Mouse (Mus musculus) midbrain, postnatal 0 days (tissue): ENCODE data around the gene Vps13c. TPM values are rescaled to one million over a fixed set of nuclear protein-coding genes. Genes with fewer than 3 reads are reported as not detected.

Experiments
- ATAC-seq: fragments of 200-750 bp; cut with Nextera tagmentation; 2 replicates; pipeline ENCODE4 v1.8.0; 2017; ENCODE audit warnings: moderate number of reproducible peaks, mild to moderate bottlenecking, moderate TSS enrichment, moderate library complexity; ENCODE audit not compliant: low FRiP score
- DNase-seq: peaks from one replicate; pipeline ENCODE4 v3.0.0-alpha.2; 2015; ENCODE audit warnings: low spot score
- H3K27ac ChIP-seq: fragments of 300-500 bp; sonication (generic); 2 replicates; pipeline ENCODE4 v1.5.1; 2014; ENCODE audit warnings: low read depth, mild to moderate bottlenecking, low read length, mixed read lengths
- H3K27me3 ChIP-seq: fragments of 300-500 bp; sonication (generic); 2 replicates; pipeline ENCODE4 v1.6.1; 2014; ENCODE audit warnings: low read length, control low read depth, mixed read lengths; ENCODE audit not compliant: insufficient read depth
- H3K36me3 ChIP-seq: fragments of 300-500 bp; sonication (generic); 2 replicates; pipeline ENCODE4 v1.6.1; 2014; ENCODE audit warnings: low read length, control low read depth, mixed read lengths; ENCODE audit not compliant: insufficient read depth
- H3K4me1 ChIP-seq: fragments of 300-500 bp; sonication (generic); 2 replicates; pipeline ENCODE4 v1.6.1; 2014; ENCODE audit warnings: mild to moderate bottlenecking, control low read depth, antibody characterized with exemption, low read length, mixed read lengths; ENCODE audit not compliant: insufficient read depth
- H3K4me2 ChIP-seq: fragments of 300-500 bp; sonication (generic); 2 replicates; pipeline ENCODE4 v1.6.1; 2014; ENCODE audit warnings: low read depth, mild to moderate bottlenecking, low read length, mixed read lengths; ENCODE audit not compliant: poor library complexity, severe bottlenecking
- H3K4me3 ChIP-seq: fragments of 300-500 bp; sonication (generic); 2 replicates; pipeline ENCODE4 v1.5.1; 2014; ENCODE audit warnings: low read depth, mild to moderate bottlenecking, low read length, moderate library complexity
- H3K9ac ChIP-seq: fragments of 300-500 bp; sonication (generic); replicated peaks from 2 replicates; pipeline ENCODE4 v1.6.1; 2014; ENCODE audit warnings: mild to moderate bottlenecking, low read length, moderate library complexity, mixed read lengths; ENCODE audit not compliant: poor library complexity, severe bottlenecking
- H3K9me3 ChIP-seq: fragments of 300-500 bp; sonication (generic); 2 replicates; pipeline ENCODE4 v1.6.1; 2016; ENCODE audit warnings: low read length, control low read depth
- CTCF ChIP-seq: IDR thresholded peaks from 2 replicates; pipeline ENCODE4 v1.5.1; 2016; ENCODE audit warnings: antibody characterized with exemption, mild to moderate bottlenecking
- WGBS: fragments of 180-500 bp; shearing (Covaris S2); extraction: QIAGEN DNeasy Blood & Tissue Kit; methylation state at CpG from one replicate; pipeline ENCODE4 v1.1.7; 2014; 5-methylcytosine and 5-hydroxymethylcytosine counted together
- polyA plus RNA-seq: library from polyadenylated mRNA; unstranded; fragments of >200 nt; fragmentation: Nextera tagmentation; extraction: Ambion mirVana; gene quantifications from 2 replicates; pipeline ENCODE4 v1.2.1, GENCODE M21; 2015
- total RNA-seq: library from RNA; depleted of rRNA; stranded (reverse); fragments of >200 nt; gene quantifications from 2 replicates; pipeline ENCODE4 v1.2.3, GENCODE M21; 2014

Gene Vps13c
- total and polyA plus RNA-seq, 2 experiments from 2014 or later, result 8.4 to 31.5 TPM

DNA sequence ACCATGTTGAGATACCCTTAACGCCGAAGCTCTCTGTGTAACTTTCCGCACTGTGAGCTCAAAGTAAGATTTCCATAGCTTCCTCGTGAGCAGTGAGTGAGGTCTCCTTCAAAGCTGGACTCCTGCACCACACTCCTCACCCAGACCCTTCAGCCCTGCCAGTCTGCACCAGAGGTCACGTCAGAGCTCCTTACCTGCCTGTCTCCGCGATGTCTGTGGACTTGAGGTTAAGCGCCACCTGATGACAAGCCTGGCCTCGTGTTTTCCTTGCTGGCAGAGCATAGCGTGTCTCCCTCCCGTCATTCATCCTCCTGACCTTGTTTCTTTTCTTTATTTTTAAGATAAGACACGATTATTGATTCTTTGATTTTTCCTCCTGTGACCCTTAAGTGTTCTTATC is 9.2 kb downstream of the Vps13c start:
- TF ChIP-seq CTCF, result no peak
- no peak overlapping the region for H3K9ac ChIP-seq
- 86% methylated on average over 12 of the region's 12 CpGs for WGBS
- no peaks in the 10 kb centered on the region for H3K9me3 ChIP-seq
- H3K36me3 ChIP-seq, result no peaks in the 10 kb centered on the region
- no peak overlapping the region for H3K27ac ChIP-seq
- no peak overlapping the region for H3K4me2 ChIP-seq
- no peak overlapping the region for H3K4me3 ChIP-seq
- no peaks in the 10 kb centered on the region for H3K4me1 ChIP-seq
- DNase-seq (no peak), ATAC-seq (no peak)
- no peaks in the 10 kb centered on the region for H3K27me3 ChIP-seq

DNA sequence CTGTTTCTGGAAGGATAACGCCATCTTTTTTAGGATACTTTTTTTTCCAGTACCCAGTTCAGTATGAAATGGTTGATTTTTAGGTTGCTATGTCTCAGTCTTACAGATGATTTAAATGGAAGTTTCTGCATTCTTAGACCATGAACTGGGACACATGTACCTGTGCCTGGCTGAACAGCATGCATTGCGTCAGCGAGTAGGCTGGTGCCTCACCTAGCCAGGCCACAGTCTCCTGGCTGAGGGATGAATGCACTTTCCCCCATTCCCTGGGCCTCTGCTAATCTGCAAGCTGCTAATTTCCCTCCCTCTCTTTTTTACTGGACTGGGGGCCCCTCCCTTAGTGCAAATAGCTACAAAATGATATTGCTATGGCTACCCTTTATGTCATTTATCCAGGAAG is 9.7 kb downstream of the Vps13c start:
- TF ChIP-seq CTCF, result no peak
- WGBS, result 94% methylated on average over 3 of the region's 3 CpGs
- ATAC-seq (no peak), DNase-seq (no peak)
- Histone ChIP-seq H3K27ac (no peak overlapping the region), H3K36me3 (peaks cover 2% of the 10 kb centered on the region; the same call in 1 of the 2 replicates), H3K4me2 (no peak overlapping the region), H3K27me3 (no peaks in the 10 kb centered on the region), H3K4me3 (no peak overlapping the region), H3K9ac (no peak overlapping the region), H3K4me1 (no peaks in the 10 kb centered on the region), H3K9me3 (no peaks in the 10 kb centered on the region)

DNA sequence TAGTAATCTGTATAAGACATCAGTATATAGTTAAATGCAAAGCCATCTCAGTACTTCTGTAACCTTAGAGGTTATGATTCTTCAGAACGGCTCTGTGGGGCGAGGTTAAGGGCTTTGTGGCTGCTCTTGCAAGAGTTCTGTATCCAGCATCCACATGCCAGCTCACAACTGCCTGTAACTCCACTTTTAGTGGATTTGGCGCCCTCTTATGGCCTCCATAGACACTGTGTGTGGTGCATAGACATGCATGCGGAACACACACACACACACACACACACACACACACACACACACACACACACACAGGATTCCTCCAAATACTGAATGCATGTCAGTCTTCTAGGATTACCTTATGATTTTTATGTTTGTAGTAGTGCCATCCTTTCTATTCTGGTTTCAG is 11.0 kb downstream of the Vps13c start:
- Histone ChIP-seq H3K36me3 (peaks cover 4% of the 10 kb centered on the region; the same call in 1 of the 2 replicates), H3K27ac (no peak overlapping the region), H3K9ac (no peak overlapping the region), H3K27me3 (no peaks in the 10 kb centered on the region), H3K4me2 (no peak overlapping the region), H3K4me3 (no peak overlapping the region), H3K9me3 (no peaks in the 10 kb centered on the region), H3K4me1 (no peaks in the 10 kb centered on the region)
- DNase-seq (no peak), ATAC-seq (no peak)
- peak; percentile 53 for TF ChIP-seq CTCF
- WGBS, result 85% methylated on average over 4 of the region's 4 CpGs

- H3K27me3 ChIP-seq, result no peaks in the 10 kb centered on the region
- DNase-seq (no peak), ATAC-seq (no peak)
- H3K36me3 ChIP-seq, result peaks cover 6% of the 10 kb centered on the region; the same call in 1 of the 2 replicates
- TF ChIP-seq CTCF, result no peak
- H3K9me3 ChIP-seq, result no peaks in the 10 kb centered on the region
- H3K4me1 ChIP-seq, result no peaks in the 10 kb centered on the region
- 85% methylated on average over 2 of the region's 2 CpGs for WGBS
- no peak overlapping the region for H3K4me3 ChIP-seq
- no peak overlapping the region for H3K4me2 ChIP-seq
- no peak overlapping the region for H3K9ac ChIP-seq
- H3K27ac ChIP-seq, result no peak overlapping the region
Measured at GRCm38 (mm10) chr9:67860273-67860672, 20.1 kb downstream of the Vps13c start.

GRCm38 (mm10) chr9:67863332-67863731 is 23.1 kb downstream of the Vps13c start:
- Histone ChIP-seq H3K4me1 (no peaks in the 10 kb centered on the region), H3K4me2 (no peak overlapping the region), H3K27ac (no peak overlapping the region), H3K9me3 (no peaks in the 10 kb centered on the region), H3K9ac (no peak overlapping the region), H3K27me3 (no peaks in the 10 kb centered on the region), H3K4me3 (no peak overlapping the region), H3K36me3 (0 out of 2 replicates have a peak, but pooled peaks cover under 1% of the 10 kb centered on the region)
- WGBS, result 94% methylated on average over 5 of the region's 5 CpGs
- TF ChIP-seq CTCF, result no peak
- DNase-seq, result no peak
- no peak for ATAC-seq

- TF ChIP-seq CTCF, result no peak
Measured at GRCm38 (mm10) chr9:67864011-67864410, 23.8 kb downstream of the Vps13c start.

More at GRCm38 (mm10) chr9:67864011-67864410, 23.8 kb downstream of the Vps13c start:
- DNase-seq, result no peak
- no peak overlapping the region for H3K27ac ChIP-seq
- H3K9me3 ChIP-seq, result no peaks in the 10 kb centered on the region
- H3K4me3 ChIP-seq, result no peak overlapping the region
- no peak overlapping the region for H3K9ac ChIP-seq
- 51% methylated on average over 4 of the region's 4 CpGs for WGBS
- H3K27me3 ChIP-seq, result no peaks in the 10 kb centered on the region
- H3K36me3 ChIP-seq, result no peaks in the 10 kb centered on the region
- no peak for ATAC-seq
- no peak overlapping the region for H3K4me2 ChIP-seq
- H3K4me1 ChIP-seq, result no peaks in the 10 kb centered on the region
